Mouse (Mus musculus) CD4-positive, CD25-positive, alpha-beta regulatory T cell, adult 2 months (primary cell): ENCODE data around the gene Fam160a1.

ENCODE experiments used
- DNase-seq: peaks from one replicate; pipeline ENCODE4 v3.0.0-alpha.2; 2012; ENCODE audit warnings: low read depth, low spot score

Fam160a1 gene

GRCm38 (mm10) chr3:85817191-85817590 lies at the start of gene Fam160a1:
TSS of gene Fam160a1 (minus strand) at chr3:85817291.
- DNase-seq, result no peak

- no peak for DNase-seq
These were observed 46.9 kb upstream of the Fam160a1 start for GRCm38 (mm10) chr3:85863996-85864395.

- no peak for DNase-seq
These were observed 45.8 kb upstream of the Fam160a1 start for GRCm38 (mm10) chr3:85862886-85863285.

GRCm38 (mm10) chr3:85860996-85861395 lies 43.9 kb upstream of the Fam160a1 start:
- DNase-seq, result no peak

GRCm38 (mm10) chr3:85859311-85859710 lies 42.2 kb upstream of the Fam160a1 start:
- DNase-seq, result no peak

GRCm38 (mm10) chr3:85858140-85859135 lies 41.3 kb upstream of the Fam160a1 start:
- peak; percentile 2 for DNase-seq

GRCm38 (mm10) chr3:85857083-85857482 lies 40.0 kb upstream of the Fam160a1 start:
- no peak for DNase-seq

- DNase-seq, result no peak
These were observed 38.9 kb upstream of the Fam160a1 start for GRCm38 (mm10) chr3:85855947-85856346.

- no peak for DNase-seq
These were observed 38.0 kb upstream of the Fam160a1 start for GRCm38 (mm10) chr3:85855043-85855442.

GRCm38 (mm10) chr3:85854143-85854542 lies 37.1 kb upstream of the Fam160a1 start:
- DNase-seq, result no peak

GRCm38 (mm10) chr3:85853715-85854114 lies 36.6 kb upstream of the Fam160a1 start:
- no peak for DNase-seq

GRCm38 (mm10) chr3:85850079-85850478 lies 33.0 kb upstream of the Fam160a1 start:
- DNase-seq, result no peak

GRCm38 (mm10) chr3:85846316-85846715 lies 29.2 kb upstream of the Fam160a1 start:
- no peak for DNase-seq

- no peak for DNase-seq
These were observed 28.2 kb upstream of the Fam160a1 start for GRCm38 (mm10) chr3:85845341-85845740.

- DNase-seq, result no peak
These were observed 25.8 kb upstream of the Fam160a1 start for GRCm38 (mm10) chr3:85842881-85843218.

GRCm38 (mm10) chr3:85842177-85842880 lies 25.2 kb upstream of the Fam160a1 start:
- no peak for DNase-seq

GRCm38 (mm10) chr3:85841454-85842176 lies 24.5 kb upstream of the Fam160a1 start:
- DNase-seq, result no peak

- DNase-seq, result no peak
These were observed 16.5 kb upstream of the Fam160a1 start for GRCm38 (mm10) chr3:85833627-85834026.

GRCm38 (mm10) chr3:85832490-85833155 lies 15.5 kb upstream of the Fam160a1 start:
- no peak for DNase-seq

- no peak for DNase-seq
These were observed 14.7 kb upstream of the Fam160a1 start for GRCm38 (mm10) chr3:85831785-85832184.

- DNase-seq, result no peak
These were observed 12.0 kb upstream of the Fam160a1 start for GRCm38 (mm10) chr3:85829047-85829446.
